Mouse (Mus musculus): Measurements from ENCODE around the gene Hoxa11.
A peak's percentile ranks its signal among the peaks of the same experiment; 100 is the strongest.

The Hoxa11 gene

DNA sequence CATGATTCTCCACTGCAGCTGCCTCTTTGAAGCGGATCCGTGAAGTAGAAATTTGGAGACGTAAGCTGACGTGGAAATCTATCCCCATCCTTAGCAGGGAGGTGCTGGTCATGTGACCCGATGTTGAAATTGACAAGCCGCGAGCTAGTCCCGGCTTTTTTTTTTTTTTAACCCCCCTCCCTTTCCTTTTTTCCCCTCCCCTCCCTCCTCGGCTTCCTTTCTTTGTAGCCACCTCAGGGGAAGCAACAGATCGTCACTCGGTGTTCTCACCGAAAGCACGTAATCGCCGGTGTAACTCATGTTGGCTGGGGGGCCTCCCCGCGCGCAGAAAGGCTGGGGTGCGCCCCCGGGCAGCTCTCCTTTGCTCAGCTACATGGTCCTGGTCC is at the start of gene Hoxa11:
TSS of gene Hoxa11 (minus strand) at position 54 of the 386 bp plus-strand sequence.
- DNase-seq: no peak

DNA sequence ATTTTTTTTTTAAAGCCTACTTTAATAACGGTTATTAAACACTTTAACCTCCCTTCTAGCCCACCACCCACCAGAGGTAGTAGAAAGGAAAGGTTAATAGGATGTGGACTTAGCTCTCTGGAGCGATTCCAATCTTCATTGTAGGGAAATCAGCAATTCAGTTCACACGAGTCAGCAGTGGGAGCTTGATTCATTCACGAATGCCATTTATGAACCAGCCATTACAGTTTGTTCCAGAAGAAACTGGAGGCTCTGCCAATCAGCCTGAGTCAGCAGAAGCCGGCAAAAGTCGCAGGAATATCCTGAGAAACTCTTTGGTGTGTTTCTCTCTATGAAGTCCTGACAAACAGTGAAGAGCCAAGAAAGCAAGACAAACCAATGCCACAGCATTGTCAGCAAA is 49.0 kb upstream of the Hoxa11 start:
- no peak for DNase-seq

DNA sequence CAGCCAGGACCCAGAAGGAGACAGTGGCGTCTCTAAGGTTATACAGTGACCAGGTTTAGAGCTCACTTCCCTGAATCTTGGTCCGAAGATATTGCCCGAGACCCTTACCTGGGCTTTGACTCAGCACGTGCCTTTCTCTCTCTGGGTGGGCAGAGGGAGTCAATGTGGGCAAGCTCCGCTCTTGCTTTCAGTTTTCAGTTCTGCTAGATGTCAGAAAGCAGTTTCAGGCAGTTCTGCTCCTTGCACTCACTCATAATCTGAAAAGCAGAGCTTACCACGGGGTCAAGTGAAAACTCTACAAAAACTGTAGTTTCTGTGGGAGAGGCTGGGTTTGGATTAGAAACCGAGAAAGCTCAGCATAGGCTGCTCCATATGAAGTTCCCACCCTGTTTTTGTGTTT is 46.7 kb upstream of the Hoxa11 start:
- DNase-seq: no peak

DNA sequence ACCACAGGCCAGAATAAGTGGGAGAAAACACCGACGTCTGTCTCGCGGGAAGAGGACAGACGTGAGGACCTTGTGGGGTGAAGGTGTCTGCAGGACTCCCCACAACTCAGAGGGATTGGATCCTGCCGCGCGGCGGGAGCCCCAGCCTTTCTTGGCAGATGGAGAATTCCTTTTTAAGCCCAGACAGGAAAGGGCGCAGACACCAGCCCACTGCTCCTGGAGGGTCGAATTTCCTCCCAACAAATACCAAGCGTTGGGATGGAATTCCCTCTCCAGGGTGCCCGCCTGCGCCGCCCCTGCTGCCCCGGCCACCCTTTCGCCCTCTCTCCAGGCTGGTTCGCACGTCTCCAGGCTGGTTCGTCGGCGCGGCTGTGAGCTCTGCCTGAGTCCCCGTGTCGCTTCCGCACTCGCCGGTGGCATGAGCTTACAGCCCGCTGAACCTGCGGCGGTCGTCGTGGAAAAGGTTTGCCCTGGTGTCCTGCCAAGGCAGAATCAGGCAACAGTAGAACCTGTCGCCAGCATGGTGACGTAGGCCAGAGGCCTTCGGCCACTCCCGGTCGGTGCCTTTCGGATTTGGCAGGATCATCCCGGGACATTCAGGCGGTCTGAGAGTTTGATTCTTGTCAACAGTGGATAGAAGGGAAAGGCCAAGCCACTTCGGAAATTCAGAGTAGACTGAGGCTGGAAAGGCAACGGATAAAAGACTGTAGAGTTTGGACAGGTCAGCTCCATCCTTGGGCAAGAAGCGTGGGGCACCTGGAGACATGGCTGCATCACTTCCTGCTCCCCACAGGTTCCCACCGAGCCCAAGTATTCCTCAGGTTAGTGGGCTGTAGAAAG is 45.6 kb upstream of the Hoxa11 start:
- no peak for DNase-seq

DNA sequence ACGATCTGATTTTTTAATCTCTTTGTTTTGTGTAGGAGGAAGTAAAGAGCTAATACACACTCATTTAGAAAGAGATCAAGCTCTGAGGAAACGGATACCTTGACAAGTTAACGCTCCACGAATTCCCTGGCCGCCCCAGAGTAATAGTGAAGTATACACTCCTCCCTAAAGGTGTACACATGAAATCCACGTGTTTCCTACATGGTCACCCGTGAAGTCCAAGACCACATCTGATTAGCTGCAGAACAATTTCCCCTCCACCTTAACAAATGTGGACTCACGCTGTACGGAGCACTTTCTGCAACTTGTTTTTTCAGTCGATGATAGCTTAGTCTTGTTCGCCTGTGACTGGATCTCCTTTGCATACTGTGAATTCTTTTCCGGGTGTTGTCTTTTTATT is 44.6 kb upstream of the Hoxa11 start:
- DNase-seq: no peak

DNA sequence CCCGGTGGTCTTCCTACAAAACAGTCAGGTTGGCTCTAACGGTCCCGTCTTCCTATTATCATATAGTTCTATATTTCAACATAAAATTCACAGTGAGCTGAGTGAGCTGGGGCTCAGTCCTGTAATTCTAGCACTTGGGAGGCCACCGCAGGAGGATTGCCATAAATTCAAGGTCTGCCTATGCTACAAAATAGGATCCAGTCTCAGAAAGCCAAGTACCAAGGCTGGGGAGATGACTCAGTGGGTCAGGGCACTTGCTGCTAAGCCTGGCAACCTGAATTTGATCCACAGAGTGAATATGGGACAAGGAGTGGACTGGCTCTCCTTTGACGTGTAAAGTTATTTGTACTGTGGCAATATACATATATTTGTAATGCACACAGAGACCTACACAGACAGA is 38.3 kb upstream of the Hoxa11 start:
- no peak for DNase-seq

DNA sequence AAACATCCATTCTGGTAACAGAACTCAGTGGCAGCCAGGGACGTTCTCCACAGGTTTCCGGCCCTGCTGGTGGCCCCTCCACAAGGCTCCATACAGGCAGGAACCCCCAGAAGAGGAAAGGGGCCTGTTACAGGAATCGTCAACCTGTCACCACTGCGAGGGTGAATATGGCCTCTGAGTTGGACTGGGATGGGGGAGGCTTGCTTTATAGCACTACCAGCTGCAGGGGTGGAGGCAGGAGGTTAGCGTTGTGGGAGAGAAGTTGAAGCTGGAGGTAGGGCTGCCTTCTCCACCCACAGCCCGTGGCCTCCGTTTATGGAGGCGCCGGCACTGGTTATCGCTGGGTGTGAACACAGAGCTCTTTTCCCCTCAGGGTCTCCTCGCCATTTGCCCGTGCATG is 35.5 kb upstream of the Hoxa11 start:
- DNase-seq: no peak

DNA sequence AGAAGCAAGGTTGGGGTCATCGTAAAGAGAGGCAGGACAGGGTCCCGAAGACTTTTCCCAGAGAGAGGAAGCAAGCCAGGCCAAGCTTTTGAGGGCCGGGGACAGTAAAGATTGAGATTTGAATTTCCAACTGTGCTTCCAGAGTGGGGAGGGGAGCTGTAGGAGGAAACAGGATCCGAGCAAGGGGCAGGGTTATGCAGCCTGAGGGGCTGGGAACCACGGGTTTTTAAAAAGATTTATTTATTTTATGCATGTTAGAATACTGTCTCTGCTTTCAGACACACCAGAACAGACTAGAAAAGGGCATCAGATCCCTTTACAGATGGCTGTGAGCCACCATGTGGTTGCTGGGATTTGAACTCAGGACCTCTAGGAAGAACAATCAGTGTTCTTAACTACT is 31.3 kb upstream of the Hoxa11 start:
- no peak for DNase-seq

DNA sequence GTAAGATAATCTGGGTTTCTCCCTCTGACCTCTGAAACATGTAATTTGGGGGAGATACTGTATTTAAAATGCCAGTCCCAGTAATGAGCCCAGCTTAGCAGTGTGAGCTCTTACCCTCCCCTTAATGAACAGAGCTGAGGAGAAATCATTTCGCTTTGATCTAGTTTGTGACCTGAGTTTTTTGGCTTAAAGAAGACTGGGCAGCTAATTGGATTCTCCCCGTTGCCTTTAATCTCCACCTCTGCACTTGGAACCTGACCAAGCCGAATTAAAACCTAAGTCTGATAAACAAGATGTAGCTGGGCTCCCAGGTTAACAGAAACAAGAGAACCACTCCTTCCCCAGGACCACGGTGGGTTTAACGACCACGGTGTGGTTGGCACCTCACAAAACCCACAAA is 30.8 kb upstream of the Hoxa11 start:
- DNase-seq: no peak

DNA sequence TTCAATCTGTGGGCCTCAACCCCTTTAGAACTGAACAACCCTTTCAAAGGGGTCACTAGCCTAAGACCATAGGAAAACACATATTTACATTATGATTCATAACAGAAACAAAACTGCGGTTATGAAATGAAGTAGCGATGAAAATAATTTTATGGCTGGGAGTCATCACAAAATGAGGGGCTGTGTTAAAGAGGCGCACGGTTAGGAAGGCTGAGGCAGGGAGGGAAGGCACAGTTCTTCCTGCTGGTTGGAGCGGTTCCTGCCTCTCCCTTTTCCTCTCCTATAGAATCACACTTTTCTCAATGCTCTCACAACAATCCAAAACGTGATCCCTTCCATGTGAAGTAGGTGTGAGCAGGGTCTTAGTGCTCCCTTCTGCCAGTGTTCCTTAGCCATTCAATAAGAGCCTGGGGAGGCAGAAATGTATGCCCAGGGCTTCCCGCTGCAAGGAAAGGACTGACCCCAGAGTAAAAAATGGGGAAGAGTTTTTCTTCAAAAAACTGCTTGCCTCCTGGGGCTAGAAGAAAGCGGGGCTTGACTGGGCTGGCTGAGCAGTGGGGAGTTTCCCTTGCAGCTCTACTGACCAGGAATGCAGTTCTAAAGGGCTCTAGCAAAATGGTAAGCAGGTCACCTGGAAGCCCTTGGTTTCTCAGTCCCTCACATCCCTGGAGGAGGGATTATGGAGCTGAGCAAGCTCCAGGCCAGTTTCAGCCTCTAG is 30.1 kb upstream of the Hoxa11 start:
- DNase-seq: no peak

DNA sequence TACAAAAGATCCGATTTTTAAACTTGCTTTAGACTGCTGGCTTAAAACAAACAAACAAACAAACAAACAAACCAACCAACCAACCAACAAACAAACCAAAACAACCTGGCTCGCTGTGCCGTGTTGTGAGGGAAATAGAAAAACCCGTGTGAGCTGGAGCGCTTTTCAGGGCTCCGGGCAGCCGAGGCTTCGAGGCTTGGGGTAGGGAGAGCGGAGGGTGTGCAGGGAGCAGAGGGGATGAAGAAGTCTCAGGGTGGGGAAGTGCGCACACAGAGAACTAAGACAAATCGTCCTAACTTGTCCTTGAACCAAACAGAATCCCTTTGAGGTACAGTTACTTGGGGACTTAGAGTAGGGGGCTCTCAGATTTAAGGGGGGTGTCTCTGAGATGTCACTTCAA is 29.0 kb upstream of the Hoxa11 start:
- DNase-seq: no peak

DNA sequence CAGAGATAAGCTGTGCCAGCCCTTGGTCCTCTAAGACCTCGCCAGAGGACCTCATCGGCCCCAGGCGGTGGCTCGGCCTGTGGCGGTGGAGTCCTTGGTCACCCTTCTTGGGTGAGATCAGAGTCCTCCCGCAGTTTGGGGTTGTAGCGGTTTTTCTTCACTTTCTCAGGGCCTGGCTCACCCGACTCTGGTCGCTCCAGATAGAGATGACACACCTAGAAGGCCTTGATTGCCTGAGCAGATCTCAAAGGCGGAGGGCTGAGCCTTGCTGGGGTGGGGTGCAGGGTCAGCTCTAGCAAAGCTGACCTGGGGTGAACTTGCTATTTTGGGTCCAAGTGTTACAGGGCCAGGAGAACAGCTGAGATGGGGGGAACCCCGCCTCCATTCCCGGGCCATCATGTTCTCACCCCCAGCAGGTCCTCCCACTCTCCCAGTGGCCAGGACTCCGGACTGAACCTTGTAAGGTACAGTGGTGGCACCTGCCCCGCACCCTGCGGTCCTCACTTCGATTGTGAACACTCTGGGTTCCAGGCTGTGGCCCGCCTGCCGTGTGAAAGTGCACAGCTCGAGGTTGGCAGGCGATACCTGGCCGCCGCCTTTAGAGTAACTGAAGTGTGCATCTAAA is 28.2 kb upstream of the Hoxa11 start:
- DNase-seq: no peak

DNA sequence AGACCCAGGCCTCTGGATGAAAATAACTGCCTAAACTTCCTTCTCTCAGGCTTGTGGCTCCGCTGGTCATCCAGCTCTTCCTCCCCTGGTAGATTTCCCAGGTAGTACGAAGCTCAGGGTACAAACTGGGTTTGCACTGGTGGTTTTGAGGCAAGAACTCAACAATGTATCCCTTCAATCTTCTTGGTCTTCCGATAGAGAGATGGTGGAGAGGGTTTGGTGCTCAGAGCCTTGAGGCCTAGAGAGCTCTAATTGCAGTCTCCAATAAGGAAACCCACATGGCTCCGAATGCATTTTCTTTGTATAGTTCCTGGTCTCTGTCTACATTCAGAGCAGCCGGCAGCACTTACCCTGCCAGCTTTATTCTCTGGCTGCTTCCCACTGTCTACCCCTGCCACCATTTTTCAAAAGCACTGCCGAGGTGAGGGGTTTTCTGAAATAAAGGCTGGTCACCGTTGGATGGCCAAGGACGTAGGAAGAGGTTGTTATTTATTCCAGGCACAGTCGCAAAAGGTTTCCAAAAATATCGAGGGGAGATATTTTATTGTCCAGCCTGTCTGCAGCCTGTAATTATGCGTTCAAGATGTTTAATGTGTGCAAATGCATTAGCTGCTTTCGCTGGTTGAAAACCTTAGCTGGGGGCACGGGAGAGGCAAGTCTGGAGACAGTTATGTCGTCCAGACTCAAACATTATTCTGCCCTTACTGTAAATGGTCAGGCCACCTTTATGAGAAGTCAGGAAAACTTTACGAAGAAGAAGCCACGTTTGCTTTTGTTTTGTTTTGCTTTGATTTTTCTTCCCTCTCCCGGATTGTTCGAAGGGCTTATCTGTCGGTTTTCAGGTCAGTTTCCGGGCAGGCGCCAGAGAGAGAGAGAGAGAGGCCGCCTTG is 27.4 kb upstream of the Hoxa11 start:
- no peak for DNase-seq

DNA sequence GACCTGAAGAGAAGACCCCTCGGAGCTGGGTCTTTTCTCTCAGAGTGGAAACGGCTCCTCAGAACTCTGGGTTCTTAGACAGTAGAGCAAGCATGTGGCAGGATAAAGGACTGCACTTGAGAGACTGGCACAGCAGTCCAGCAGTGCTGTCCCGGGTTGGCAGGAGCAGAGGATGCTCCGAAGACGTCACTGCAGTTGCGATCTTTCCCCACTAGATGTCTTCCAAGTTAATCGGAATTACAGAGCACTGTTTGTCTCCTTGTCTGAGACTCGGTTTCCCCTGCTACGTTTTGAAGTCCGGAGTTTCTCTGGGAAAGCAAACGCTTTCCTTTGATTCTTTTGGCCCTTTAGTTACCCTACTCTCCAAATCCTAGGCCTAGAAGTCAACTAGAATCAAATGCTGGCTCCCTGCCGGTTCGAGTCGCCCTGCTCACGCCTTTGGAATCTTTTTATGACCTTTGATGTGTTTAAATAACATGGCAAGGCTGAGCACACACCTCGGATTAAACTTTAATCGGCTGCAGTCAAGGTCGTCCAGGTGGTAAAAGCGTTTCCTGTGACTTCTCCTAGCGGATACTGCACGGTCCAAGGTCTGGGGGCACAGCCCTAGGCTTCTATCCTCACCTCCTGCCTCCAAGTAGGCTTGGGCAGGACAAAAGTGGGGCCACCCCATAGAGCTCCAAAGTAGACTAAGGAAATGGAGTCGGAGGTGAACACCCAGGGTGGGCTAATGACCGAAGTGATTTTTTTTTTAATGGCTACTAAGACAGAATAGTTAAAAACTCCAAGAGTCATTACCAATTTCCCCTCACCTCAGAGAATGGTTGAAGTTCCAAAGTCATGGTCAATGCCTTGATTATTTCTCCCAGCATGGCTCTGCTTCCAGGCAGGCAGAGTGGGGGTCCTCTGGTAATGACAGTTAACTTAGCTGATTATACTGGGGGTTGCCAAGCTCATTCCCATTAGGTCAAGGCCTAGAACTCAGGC is 25.2 kb upstream of the Hoxa11 start:
- peak in 1 of 2 experiments; percentile 53 for DNase-seq

DNA sequence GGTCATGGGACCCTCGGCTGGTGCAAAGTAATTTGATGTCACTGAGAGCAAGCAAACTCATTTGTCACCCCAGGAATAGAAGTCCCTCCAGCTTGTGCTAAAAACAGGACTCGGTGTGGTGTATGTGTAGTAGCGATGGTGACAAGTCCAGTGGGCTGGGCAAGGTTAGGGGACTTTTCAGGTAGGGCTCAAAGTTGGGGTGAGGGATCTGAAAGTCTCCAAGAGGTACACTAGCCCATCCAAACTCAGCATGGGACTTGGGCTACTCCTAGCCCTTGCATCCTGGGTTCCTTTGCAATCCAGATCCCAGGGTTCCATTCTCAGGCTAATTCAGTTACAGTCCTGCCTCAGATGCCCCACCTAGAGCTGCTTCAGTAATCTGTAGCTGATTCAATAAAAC is 23.1 kb upstream of the Hoxa11 start:
- DNase-seq: no peak

DNA sequence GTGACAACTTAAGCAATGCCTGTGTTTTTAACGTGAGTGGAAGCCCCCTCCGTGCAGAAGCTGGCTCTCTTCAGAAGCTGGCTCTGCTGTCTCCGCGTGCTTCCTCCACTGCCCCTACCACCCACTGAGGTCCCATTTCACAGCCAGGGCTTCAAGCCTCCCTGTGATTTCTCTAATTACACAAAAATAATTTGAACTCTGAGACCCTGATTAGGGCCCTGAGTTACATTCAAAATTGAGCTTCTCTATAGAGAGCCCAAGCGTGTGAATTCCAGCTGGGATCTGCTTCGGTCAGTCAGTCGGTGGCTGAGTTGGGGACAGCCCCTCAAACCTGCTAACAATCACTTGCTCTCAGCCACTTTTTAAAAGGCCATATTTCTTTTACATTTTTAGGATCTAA is 22.7 kb upstream of the Hoxa11 start:
- no peak for DNase-seq

DNA sequence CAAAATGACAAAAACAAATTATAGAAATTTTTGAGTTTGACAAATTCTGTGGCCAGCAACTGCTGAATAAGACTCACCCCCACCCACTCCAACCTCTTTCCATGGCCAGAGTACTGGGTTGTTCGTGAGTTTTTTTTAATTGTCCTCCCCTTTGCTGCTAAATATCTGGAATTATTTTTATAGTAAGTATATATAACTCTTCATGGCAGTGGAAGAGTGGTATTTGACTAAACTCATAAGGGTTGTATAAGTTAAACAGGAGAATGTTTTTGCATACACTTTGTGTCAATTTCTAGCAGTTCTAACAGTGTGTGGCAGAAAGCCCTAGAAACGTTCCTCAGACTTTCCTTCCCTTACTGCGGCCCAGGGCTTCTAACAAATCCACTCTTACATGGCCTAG is 22.1 kb upstream of the Hoxa11 start:
- DNase-seq: no peak

DNA sequence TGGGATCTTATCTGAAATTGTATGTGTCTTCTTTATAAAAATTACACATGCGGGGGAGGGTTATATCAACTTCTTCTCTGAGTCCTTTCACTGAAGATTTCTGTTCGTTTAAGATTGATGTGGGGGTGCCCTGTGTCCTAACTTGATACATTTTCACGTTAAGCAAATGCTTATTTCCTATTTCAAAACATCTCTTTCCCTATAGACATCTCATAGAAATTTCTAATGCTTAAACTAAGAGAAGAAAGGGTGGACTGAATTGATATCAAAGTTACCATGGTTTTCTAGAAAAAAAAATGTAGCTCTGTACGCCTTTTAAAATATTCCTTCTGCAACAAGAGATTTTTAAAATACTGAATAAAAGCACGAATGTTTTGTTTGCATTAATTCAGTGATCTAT is 21.6 kb upstream of the Hoxa11 start:
- no peak for DNase-seq

DNA sequence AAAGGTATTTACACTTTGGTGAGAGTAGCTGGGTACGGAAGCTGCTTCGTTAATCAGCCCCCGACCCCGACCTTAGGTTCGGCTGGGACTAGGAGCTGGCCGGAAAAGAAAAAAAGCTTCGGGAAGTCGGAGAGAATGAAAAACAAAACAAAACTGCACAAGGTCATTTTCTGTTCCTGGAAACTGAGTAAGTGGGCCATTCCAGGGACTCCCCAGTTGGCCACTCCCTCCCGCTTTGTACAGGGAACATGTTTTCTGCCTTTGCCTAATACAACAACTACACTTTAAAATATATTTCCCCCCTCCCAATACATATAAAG is 21.0 kb upstream of the Hoxa11 start:
- DNase-seq: no peak

DNA sequence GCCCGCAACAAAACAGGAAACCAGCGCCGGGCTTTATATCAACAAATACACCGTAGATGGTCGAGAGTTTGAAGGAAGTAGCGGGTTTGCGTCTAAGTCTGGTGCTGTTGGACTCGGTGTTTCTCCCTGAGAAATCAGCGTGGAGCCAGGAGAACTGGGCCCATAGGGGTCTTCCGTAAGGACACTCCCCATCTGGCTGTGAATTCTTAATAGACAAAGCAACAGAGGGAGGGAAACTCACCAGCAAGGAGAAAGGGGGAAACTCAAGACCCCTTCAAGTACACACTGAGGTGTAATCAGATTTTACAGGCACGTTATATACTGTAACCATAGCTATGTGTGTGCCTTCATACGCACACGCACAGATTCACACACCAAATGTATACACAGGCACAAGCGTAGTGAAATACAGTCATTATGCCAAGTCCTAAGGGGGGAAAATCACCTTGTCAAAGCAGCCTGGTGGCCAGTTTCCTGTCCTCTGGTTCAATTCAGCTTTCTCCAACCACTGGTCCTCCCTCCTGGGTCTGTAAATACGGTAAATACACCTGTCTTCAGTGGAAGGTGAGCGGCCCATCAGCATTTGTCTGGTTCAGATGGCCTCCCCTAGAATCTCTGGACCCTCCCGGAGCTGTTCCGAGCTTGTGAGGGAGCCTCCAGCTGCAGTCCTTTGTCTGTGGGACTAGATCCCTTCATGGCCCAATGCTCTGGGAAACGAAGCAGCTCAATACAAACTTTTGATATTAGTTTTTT is 20.5 kb upstream of the Hoxa11 start:
- no peak for DNase-seq

DNA sequence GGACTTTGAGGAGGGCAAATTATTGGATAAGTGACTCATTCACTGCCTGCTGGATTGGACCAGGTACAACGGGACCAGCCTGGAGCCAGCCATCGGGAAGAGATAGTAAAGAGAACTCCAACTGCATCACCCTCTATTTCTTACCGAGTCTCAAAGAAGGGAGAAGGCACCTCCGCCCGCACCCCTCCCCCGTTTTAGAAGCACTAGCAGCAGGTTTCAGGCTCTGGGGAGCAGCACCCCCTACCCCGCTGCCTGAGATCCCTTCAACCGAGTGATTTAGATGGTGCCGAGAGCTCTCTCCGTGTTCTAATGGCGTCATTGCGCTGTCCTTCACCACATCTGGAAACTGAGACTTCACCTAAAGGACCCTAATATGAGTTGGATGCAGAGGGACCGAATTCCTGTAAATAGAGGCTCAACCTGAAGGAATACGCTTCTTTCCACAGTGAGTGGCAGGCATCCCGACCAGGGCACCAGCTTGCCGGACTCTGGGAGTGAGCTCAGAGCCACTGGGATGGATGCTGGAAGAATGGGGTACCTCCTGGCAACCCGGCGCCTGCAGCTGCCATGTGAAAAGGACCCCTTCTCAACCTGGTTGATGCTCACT is 19.8 kb upstream of the Hoxa11 start:
- DNase-seq: no peak
